Mouse (Mus musculus) embryonic fibroblast, embryonic 13.5 days (primary cell): ENCODE measurements around the gene Slc9a1.

Source experiments
- CTCF ChIP-seq: IDR thresholded peaks from 2 replicates; pipeline ENCODE4 v1.5.1; 2011; ENCODE audit warnings: mild to moderate bottlenecking, control low read depth, low read length, moderate library complexity, borderline replicate concordance; ENCODE audit not compliant: insufficient read depth
- POLR2A ChIP-seq: IDR thresholded peaks from 2 replicates; pipeline ENCODE4 v1.6.1; 2011; ENCODE audit warnings: low read depth, mild to moderate bottlenecking, control low read depth, low read length, moderate library complexity

DNA sequence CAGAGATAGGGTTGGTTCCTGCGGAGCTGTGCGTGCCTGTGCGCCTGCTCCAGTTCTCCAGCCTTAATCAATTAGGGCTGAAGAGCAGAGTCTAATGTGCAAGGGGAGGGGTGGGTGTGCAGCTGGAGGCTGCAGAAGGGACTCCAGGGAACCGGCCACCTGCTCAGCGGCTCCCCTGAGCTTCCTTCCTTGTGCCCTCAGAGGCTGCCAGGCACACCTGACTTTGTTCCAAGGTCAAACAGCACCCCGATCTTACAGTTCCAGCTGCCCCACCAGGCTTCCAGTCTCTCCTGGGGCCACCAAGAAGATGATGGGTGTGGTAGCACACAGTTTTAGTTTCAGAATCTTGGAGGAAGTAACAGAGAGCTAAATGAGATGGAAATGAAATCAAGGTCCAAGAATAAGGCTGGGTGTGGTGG lies 70.9 kb downstream of the Slc9a1 start:
- TF ChIP-seq CTCF (no peak), POLR2A (no peak)
